Mouse (Mus musculus): ENCODE results near the gene Gstcd. TPM values are rescaled to one million over a fixed set of nuclear protein-coding genes. Genes with fewer than 3 reads are reported as not detected.
A peak's percentile ranks its signal among the peaks of the same experiment; 100 is the strongest.

The Gstcd gene
- polyA plus RNA-seq (2015; fragmentation: Nextera tagmentation; extraction: Ambion mirVana): 5.2 and 5.6 TPM in 2 replicates

DNA sequence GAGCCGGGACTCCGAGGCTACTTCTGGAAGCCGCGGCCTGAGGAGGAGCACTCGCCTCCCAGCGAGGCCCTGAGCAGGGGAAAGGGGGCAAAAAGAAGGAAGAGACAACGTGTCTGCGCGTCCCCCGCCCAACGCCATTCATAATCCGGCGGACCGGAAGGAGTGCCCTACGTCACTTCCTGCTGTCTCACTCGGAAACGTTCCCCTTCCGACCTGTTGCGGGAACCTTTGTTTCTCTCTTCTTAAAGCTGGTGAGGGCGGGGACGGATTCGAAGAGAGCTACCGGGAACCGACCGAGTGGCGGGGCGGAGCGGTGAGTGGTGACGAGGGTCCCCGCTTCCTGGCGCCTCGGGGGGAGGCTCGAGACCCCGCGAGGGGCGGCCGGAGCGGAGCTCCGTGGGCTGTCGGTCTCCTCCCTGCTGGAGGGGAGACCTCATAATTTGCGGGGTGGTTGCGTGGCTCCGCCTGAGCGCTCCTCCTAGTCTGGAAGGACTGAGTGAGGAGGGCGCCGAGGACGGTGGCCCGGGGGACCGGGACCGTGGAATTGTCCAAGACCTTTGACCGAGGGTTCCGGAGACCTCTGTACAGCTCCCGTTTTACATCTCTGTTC lies at the start of gene Gstcd, which contains the start of gene Ints12:
TSS of gene Gstcd (minus strand) at position 370 of the 610 bp plus-strand sequence.
TSS of gene Ints12 (plus strand) at position 177 of the 610 bp plus-strand sequence.
- Histone ChIP-seq H3K4me2 (replicated peaks) (peak within 1 kb of the TSS; percentile 73), H3K9ac (replicated peaks) (peak within 1 kb of the TSS; percentile 96), H3K27me3 (no peaks in the 10 kb centered on the region), H3K36me3 (peaks cover 2% of the 10 kb centered on the region; the same call in 1 of the 2 replicates), H3K27ac (peak within 1 kb of the TSS; percentile 98), H3K4me3 (replicated peaks) (peak within 1 kb of the TSS; percentile 89), H3K9me3 (no peaks in the 10 kb centered on the region), H3K4me1 (replicated peaks) (peaks cover 42% of the 10 kb centered on the region)
- whole genome bisulfite sequencing: under 1% methylated on average over 51 of the region's 53 CpGs
- peak; percentile 98 for ATAC-seq

DNA sequence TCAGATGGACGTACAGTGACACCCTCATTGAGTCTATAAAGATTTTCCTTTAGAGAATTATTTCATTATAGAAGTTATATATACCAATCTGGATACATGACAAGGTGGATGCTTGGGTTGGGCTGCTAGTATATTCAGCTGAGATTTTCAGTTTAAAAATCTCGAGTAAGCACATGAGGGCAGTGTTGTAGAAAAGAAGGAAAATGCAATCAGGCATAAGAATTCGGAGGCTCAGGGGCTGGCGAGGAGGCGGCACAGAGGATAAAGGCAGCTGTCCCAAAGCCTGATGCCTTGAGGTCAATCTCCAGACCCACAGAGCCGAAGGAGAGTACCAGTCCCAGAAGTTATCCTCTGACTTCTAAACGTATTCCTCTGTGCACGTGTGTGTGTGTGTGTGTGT lies 40.8 kb upstream of the Gstcd start:
- H3K4me3 ChIP-seq (replicated peaks): no peak overlapping the region
- no peaks in the 10 kb centered on the region for H3K9me3 ChIP-seq
- H3K36me3 ChIP-seq: no peaks in the 10 kb centered on the region
- no peak overlapping the region for H3K27ac ChIP-seq
- ATAC-seq: no peak
- H3K4me1 ChIP-seq (replicated peaks): no peaks in the 10 kb centered on the region
- no peaks in the 10 kb centered on the region for H3K27me3 ChIP-seq
- H3K4me2 ChIP-seq (replicated peaks): no peak overlapping the region
- no peak overlapping the region for H3K9ac ChIP-seq (replicated peaks)
- WGBS: 56% methylated on average over 8 of the region's 8 CpGs

DNA sequence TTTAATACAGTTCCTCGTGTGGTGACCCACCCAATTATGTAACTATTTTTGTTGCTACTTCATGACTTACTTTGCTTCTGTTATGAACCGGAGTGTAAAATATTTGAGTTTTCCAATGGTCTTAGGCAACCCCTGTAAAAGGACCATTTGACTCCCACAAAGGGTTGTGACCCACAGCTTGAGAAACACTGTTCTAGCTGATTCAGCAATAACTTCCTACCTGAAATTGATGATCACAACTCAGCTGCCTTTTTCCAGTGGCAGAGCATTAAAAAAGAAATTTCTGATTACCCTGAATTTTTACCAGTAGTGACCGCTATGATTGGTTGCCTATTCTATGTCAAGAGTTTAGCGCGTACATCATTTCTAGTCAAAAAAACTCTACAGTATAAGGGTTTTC lies 39.5 kb upstream of the Gstcd start:
- WGBS: 93% methylated on average over 5 of the region's 5 CpGs
- H3K9ac ChIP-seq (replicated peaks): no peak overlapping the region
- H3K4me3 ChIP-seq (replicated peaks): no peak overlapping the region
- no peaks in the 10 kb centered on the region for H3K4me1 ChIP-seq (replicated peaks)
- H3K36me3 ChIP-seq: no peaks in the 10 kb centered on the region
- H3K9me3 ChIP-seq: no peaks in the 10 kb centered on the region
- H3K4me2 ChIP-seq (replicated peaks): no peak overlapping the region
- ATAC-seq: no peak
- no peaks in the 10 kb centered on the region for H3K27me3 ChIP-seq
- H3K27ac ChIP-seq: no peak overlapping the region

DNA sequence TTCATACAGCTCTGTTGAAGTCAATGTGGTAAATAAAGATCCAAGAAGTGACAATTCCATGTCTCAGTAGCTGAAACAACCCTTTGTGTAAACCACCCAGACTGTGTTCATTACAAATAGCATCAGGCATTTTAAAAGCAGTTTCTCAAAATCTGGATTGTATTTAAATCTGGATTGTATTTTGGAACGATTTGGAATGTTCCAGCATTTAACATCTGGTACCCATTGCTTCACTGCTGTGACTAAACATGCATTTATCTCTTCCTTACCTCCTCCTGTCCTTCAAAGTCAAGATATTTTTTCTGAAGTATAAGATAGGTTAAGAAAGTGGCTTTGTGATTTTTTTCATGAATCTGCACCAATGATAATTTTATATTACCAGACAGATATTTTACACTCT lies 21.4 kb upstream of the Gstcd start:
- no peaks in the 10 kb centered on the region for H3K4me1 ChIP-seq (replicated peaks)
- 64% methylated on average over 1 of the region's 1 CpGs for WGBS
- ATAC-seq: no peak
- no peak overlapping the region for H3K4me2 ChIP-seq (replicated peaks)
- no peak overlapping the region for H3K9ac ChIP-seq (replicated peaks)
- H3K9me3 ChIP-seq: no peaks in the 10 kb centered on the region
- H3K27ac ChIP-seq: no peak overlapping the region
- no peaks in the 10 kb centered on the region for H3K27me3 ChIP-seq
- peaks cover 16% of the 10 kb centered on the region for H3K36me3 ChIP-seq
- no peak overlapping the region for H3K4me3 ChIP-seq (replicated peaks)

DNA sequence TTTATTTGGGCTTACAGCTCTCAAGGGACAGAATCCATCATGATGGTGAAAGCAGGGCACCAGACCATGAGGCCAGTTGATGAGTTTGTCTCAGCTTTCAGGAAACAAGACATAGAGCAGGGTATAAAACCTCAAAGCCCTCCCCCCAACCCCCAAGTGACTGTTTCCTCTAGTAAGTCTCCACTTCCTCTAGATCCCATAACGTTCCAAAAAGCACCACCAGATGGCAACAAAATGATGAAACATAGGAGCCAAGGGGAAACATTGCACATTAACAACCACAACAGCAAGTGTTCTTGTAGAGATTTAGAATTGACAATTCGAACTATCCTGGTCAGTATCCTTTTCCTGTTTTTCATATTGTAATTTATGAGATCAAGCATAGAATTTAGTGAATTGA lies 19.9 kb upstream of the Gstcd start:
- no peak overlapping the region for H3K4me2 ChIP-seq (replicated peaks)
- no peaks in the 10 kb centered on the region for H3K9me3 ChIP-seq
- no peaks in the 10 kb centered on the region for H3K27me3 ChIP-seq
- peak; percentile 27; the same call in 1 of the 2 replicates for ATAC-seq
- H3K4me1 ChIP-seq (replicated peaks): no peaks in the 10 kb centered on the region
- no peak overlapping the region for H3K4me3 ChIP-seq (replicated peaks)
- 33% methylated on average over 2 of the region's 2 CpGs for WGBS
- no peak overlapping the region for H3K9ac ChIP-seq (replicated peaks)
- peaks cover 28% of the 10 kb centered on the region for H3K36me3 ChIP-seq
- no peak overlapping the region for H3K27ac ChIP-seq

DNA sequence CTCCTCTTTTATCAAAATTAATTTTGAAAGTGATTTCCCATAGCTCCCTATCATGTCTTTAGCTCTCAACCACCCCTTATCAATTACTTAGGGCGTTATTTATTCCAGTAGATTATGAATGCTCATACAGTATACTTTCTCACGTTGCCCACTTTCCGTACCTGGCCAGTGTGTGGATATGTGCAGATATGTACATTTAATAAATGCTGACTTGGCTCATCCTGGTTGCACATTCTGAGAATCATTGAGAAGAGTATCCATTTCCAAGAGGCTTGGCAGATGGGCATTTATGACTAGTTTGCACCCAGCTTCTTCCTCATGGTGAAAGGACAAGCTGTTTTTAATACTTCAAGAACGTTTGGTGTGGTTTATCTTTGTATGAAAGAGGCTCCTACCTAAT lies 18.0 kb upstream of the Gstcd start:
- WGBS: 91% methylated on average over 4 of the region's 4 CpGs

DNA sequence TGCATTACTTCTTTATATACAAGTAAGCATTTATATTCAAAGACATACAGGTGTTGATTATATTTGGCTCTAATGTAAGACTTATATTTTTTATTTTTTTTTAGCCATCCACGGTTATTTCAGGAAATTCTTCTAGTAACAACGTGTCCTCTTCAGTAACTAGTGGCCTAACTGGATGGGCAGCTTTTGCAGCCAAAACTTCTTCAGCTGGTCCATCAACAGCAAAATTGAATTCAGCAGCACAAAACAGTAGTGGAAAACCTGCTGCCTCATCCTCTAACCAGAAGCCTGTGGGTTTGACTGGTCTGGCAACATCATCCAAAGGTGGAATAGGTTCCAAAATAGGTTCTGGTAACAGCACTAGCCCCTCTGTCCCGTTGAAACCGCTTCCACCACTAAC lies 16.9 kb upstream of the Gstcd start:
- ATAC-seq: no peak
- H3K4me3 ChIP-seq (replicated peaks): no peak overlapping the region
- H3K4me2 ChIP-seq (replicated peaks): no peak overlapping the region
- H3K27ac ChIP-seq: no peak overlapping the region
- H3K9ac ChIP-seq (replicated peaks): no peak overlapping the region
- H3K4me1 ChIP-seq (replicated peaks): no peaks in the 10 kb centered on the region
- H3K27me3 ChIP-seq: no peaks in the 10 kb centered on the region
- WGBS: 97% methylated on average over 4 of the region's 4 CpGs
- H3K9me3 ChIP-seq: no peaks in the 10 kb centered on the region
- H3K36me3 ChIP-seq: peaks cover 50% of the 10 kb centered on the region

More for the DNA sequence above, 18.0 kb upstream of the Gstcd start:
- no peaks in the 10 kb centered on the region for H3K27me3 ChIP-seq
- H3K4me1 ChIP-seq (replicated peaks): no peaks in the 10 kb centered on the region
- H3K9ac ChIP-seq (replicated peaks): no peak overlapping the region
- H3K4me3 ChIP-seq (replicated peaks): no peak overlapping the region
- ATAC-seq: no peak
- H3K27ac ChIP-seq: no peak overlapping the region
- H3K4me2 ChIP-seq (replicated peaks): no peak overlapping the region
- H3K36me3 ChIP-seq: peaks cover 42% of the 10 kb centered on the region
- no peaks in the 10 kb centered on the region for H3K9me3 ChIP-seq

DNA sequence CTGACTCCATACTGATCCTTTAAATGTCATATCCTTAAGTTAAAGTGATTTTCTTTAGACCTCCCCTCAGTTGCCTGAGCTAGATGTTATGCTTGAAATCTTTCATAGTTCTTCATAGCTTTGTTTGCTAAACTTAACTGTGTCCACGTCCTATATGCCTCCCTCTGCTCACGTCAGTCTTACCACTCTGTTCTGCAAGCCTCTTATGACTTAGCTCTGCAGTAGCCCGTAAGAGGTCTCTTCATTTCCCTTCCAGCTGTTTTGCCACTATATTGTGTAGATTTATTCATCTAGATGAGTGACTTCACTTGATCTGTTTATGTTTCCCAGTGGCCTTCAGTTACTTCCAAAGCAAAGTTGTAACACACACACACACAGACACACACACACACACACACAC lies 12.6 kb upstream of the Gstcd start:
- 90% methylated on average over 3 of the region's 3 CpGs for WGBS
- no peaks in the 10 kb centered on the region for H3K27me3 ChIP-seq
- no peaks in the 10 kb centered on the region for H3K9me3 ChIP-seq
- H3K36me3 ChIP-seq: peaks cover 65% of the 10 kb centered on the region
- no peak overlapping the region for H3K4me2 ChIP-seq (replicated peaks)
- no peak overlapping the region for H3K27ac ChIP-seq
- no peaks in the 10 kb centered on the region for H3K4me1 ChIP-seq (replicated peaks)
- H3K4me3 ChIP-seq (replicated peaks): no peak overlapping the region
- no peak for ATAC-seq
- H3K9ac ChIP-seq (replicated peaks): no peak overlapping the region

DNA sequence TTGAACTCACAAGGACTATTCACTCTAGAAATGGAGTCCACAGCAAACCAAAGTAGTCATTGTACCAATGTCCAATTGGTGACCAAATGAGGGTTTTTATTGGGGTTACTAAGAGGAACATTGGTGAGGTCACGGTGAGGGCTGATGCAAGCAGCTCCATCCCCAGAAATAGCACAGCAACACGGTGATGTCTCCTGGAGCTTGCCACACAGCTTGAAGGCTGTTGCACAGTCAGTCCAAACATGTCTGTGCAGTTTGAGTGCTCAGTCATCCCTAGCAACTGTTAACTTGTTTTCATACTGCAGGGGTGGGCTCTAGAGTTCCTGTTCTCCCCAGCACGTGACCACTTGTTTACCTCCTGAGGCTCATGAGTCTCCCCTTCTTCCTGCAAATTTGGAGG lies 11.9 kb upstream of the Gstcd start:
- no peak overlapping the region for H3K4me2 ChIP-seq (replicated peaks)
- no peaks in the 10 kb centered on the region for H3K4me1 ChIP-seq (replicated peaks)
- ATAC-seq: no peak
- H3K36me3 ChIP-seq: peaks cover 65% of the 10 kb centered on the region
- no peaks in the 10 kb centered on the region for H3K9me3 ChIP-seq
- H3K27me3 ChIP-seq: no peaks in the 10 kb centered on the region
- no peak overlapping the region for H3K9ac ChIP-seq (replicated peaks)
- no peak overlapping the region for H3K27ac ChIP-seq
- 91% methylated on average over 3 of the region's 3 CpGs for WGBS
- H3K4me3 ChIP-seq (replicated peaks): no peak overlapping the region

DNA sequence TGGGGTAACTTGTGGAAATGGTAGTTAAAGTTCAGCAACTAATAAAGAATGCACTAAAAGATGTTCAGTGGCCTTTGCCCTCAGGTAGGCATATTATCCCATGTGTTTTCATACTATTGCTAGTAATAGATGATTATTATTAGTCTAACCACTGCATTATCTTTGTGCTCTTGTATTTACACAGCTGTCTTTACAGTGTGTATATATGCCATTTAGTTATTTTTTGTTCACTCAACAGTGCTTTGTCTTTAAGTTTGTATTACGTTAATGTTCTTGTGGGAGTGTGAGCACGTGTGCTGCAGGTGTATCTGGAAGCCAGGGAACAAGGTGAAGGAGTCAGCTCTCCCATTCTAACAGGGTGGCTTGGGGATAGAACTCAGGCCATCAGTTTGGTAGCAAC lies 7.1 kb upstream of the Gstcd start:
- H3K36me3 ChIP-seq: peaks cover 44% of the 10 kb centered on the region
- H3K9me3 ChIP-seq: no peaks in the 10 kb centered on the region
- peaks cover 9% of the 10 kb centered on the region for H3K4me1 ChIP-seq (replicated peaks)
- no peak overlapping the region for H3K4me3 ChIP-seq (replicated peaks)
- H3K27ac ChIP-seq: no peak overlapping the region
- no peaks in the 10 kb centered on the region for H3K27me3 ChIP-seq
- H3K4me2 ChIP-seq (replicated peaks): no peak overlapping the region
- no peak for ATAC-seq
- 93% methylated on average over 2 of the region's 2 CpGs for WGBS
- no peak overlapping the region for H3K9ac ChIP-seq (replicated peaks)

DNA sequence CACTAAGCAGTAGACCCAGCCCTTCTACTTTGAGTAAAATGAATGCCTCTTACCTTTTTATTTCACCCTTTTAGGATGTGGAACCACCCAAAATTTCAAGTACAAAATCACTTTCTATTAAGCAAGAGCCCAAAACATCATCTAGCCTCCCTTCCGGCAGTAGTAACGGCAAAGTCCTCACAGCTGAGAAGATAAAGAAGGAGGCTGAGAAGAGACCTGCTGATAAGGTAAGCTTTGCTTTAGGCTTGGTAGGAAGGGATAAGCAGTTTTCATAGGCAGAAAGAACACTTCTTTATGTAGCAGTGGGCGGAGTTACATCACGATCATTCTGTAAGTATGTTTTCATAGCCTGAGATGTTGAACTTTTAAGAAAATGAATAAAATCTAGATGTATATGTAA lies 6.5 kb upstream of the Gstcd start:
- H3K36me3 ChIP-seq: peaks cover 38% of the 10 kb centered on the region
- H3K4me1 ChIP-seq (replicated peaks): peaks cover 13% of the 10 kb centered on the region
- no peaks in the 10 kb centered on the region for H3K9me3 ChIP-seq
- H3K27me3 ChIP-seq: no peaks in the 10 kb centered on the region
- H3K4me2 ChIP-seq (replicated peaks): no peak overlapping the region
- no peak overlapping the region for H3K27ac ChIP-seq
- no peak overlapping the region for H3K9ac ChIP-seq (replicated peaks)
- WGBS: 98% methylated on average over 4 of the region's 4 CpGs
- ATAC-seq: no peak
- no peak overlapping the region for H3K4me3 ChIP-seq (replicated peaks)

DNA sequence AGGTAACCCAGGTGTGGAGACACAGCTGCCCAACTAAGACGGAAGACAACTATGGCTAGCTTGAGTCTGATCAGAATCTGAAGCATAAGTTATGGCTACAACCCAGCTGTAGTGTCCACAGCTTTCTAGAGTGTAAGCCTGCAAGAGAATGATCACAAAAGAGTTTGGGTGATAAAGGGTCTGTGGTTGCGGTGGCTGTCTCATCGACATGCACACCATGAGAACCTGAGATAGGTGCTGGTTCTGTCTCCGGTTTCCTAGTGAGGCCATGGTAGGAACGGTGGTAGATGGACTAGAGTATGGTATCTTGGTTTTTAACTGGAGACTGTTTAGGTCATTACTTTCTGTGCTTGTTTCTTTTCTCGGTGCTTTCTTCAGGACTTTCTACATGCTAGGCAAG lies 6.1 kb upstream of the Gstcd start:
- Histone ChIP-seq H3K9me3 (no peaks in the 10 kb centered on the region), H3K27me3 (no peaks in the 10 kb centered on the region), H3K36me3 (peaks cover 38% of the 10 kb centered on the region), H3K4me1 (replicated peaks) (peaks cover 17% of the 10 kb centered on the region), H3K4me3 (replicated peaks) (no peak overlapping the region), H3K4me2 (replicated peaks) (no peak overlapping the region), H3K27ac (no peak overlapping the region), H3K9ac (replicated peaks) (no peak overlapping the region)
- 97% methylated on average over 6 of the region's 6 CpGs for WGBS
- no peak for ATAC-seq

DNA sequence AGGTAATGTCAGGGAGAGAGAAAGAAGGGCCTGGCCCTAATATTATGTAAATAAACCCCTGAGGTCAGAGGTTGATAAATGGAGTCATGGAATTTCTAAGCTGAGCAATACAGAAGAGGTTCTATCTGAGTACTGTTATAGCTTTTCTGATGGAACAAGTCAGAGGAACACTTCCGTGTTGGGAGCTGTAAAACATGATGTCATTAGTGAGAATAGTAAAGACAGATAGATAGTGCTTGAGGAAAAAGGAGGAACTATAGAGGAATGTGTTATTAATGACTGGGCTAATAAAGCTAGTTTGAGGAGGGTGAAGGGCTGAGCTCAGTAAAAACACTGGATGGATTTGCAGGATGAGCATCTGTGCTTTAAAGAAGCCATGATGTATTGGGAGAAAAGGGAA lies 2.5 kb upstream of the Gstcd start:
- H3K4me2 ChIP-seq (replicated peaks): no peak overlapping the region
- H3K27me3 ChIP-seq: no peaks in the 10 kb centered on the region
- WGBS: 69% methylated on average over 1 of the region's 1 CpGs
- ATAC-seq: no peak
- peaks cover 34% of the 10 kb centered on the region for H3K4me1 ChIP-seq (replicated peaks)
- H3K27ac ChIP-seq: no peak overlapping the region
- no peaks in the 10 kb centered on the region for H3K9me3 ChIP-seq
- H3K36me3 ChIP-seq: peaks cover 20% of the 10 kb centered on the region
- H3K4me3 ChIP-seq (replicated peaks): no peak overlapping the region
- 0 out of 2 replicates have a peak overlapping the region, but pooled peaks have one; percentile 6 for H3K9ac ChIP-seq (replicated peaks)

Measured in midbrain, embryonic 13.5 days (tissue).